Mouse (Mus musculus) ovary, adult 18-20 months (tissue): Measurements from ENCODE around the gene Tbx1.
"Not testable (repeated sequence)": the region's sequence is repeated elsewhere in the genome, so short reads cannot be mapped to it uniquely, and the experiment has no call there.

Source experiments
- DNase-seq: peaks from one replicate; pipeline ENCODE4 v3.0.0; 2022; ENCODE audit warnings: low spot score, mixed read lengths

The Tbx1 gene

DNA sequence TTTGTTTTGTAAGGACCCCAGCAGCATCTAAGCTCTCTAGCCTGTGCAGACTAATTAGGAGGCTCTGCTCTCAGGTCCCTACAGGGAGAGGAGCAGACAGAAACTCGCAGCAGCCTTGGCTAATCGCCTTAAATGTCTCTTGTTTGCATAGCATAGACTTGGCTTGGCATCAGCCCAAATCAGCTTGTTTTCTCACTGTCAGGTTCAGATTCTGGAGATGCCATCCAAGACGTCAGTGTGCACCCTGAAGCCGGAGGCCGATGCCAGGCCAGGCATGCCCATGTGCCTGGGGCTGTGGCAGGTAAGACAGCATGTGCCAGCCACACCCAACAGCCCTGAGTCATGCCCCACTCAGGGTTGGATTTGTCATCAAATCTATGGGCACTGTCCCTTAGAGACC lies 42.6 kb downstream of the Tbx1 start:
- DNase-seq: no peak

DNA sequence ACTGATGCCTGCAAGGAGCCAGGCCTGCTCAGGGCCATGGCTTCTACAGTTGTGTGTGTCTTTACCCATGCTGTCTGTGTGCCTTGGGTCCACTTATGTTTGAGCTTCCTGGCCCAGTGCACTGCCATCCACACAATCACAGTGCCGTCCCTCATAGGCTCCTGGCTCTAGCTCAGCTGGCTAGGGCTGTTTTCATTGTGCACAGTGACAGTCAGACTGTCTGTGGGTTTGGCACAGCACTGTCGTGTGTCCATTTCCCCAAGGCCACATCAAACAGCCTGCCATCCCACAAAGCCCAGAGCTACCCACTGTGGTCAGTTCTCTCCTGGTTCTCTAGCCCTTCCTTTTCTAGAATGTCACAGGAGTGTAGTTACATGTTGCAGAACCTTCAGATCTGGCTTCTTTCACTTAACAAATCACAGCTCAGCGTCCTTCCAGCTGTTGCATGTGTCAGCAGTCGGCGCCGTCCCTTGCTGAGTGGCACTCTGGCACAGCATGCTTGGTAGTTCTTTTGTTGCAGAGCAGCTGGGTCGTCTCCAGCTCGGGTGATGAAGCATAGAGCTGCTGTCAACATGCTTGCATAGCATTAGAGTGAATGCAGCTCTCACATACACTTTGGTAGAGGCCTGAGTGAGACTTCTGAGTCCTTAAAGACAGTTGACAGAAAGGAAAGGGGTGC lies 47.2 kb downstream of the Tbx1 start:
- DNase-seq: no peak

DNA sequence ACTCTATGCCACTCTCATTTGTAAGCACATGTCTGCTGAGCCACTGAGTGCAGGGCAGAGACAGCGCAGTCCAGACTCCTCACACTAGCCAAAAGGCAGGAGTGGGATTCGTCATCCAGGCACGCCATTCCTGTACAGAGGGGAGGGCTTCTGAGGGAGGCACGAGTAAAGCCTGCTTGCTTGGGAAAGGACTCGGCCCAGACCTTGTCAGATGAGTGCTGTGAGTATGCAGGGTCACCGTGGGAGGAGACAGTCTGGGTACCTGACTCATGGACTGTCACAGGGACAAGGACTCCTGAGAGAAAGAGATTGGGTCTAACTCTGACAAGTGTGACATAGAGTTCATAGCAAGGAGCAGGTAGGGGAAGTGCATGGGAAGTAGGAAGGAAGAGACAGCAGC lies 51.2 kb downstream of the Tbx1 start:
- DNase-seq: no peak

DNA sequence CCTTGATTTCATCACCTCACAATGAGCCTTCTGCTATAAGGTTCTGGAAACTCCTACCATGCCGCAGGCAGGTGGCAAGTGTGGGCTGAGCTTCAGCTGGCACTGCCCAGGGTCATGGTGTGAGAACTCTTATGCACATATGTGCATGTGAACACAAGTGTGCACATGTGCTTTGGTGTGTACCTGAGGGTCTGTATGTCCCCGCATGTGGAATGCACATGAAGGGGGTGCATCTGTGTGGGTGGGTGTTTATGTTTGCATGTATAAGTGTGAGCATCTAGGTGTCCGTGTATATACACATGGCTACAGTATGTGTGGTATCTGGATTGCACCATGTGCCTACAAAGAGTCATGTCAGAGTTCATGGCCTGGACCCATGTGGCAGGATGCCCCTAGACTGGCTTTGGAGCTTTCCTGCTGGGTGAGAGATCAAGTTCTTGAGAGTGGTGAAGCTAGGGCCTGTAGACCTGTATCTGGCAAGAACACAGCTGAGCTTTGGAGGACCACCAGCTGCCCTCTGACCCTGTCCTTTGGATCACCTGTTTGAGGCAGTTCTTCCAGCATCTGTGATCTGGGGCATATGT lies 53.0 kb downstream of the Tbx1 start:
- DNase-seq: no peak

DNA sequence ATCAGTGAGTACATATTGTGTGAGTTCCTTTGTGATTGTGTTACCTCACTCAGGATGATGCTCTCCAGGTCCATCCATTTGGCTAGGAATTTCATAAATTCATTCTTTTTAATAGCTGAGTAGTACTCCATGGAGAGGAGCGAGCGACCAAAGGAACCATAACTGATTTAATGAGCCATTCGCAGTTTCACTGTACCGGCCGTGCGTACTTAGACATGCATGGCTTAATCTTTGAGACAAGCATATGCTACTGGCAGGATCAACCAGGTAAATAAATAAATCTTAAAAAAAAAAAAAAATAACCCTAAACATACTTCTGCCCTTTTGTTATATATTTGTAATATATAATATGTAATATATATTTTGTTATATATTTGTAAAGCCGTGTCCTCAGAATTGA lies 57.4 kb downstream of the Tbx1 start:
- DNase-seq: not testable (repeated sequence)
